Mouse (Mus musculus): Measurements from ENCODE around the gene Tgfa.

Gene Tgfa

GRCm38 (mm10) chr6:86277620-86278019 lies 82.6 kb downstream of the Tgfa start:
- in situ Hi-C loops (cut with MboI; ENCODE audit: unreplicated experiment in 2 of 2) = no loop called here

GRCm38 (mm10) chr6:86281573-86282210 lies 86.7 kb downstream of the Tgfa start:
- in situ Hi-C loops (cut with MboI; ENCODE audit: unreplicated experiment in 2 of 2) = no loop called here

- in situ Hi-C loops (cut with MboI; ENCODE audit: unreplicated experiment in 2 of 2) = no loop called here
Observed at GRCm38 (mm10) chr6:86293301-86293700, 98.3 kb downstream of the Tgfa start.

GRCm38 (mm10) chr6:86295451-86295850 lies 100.4 kb downstream of the Tgfa start:
- in situ Hi-C loops (cut with MboI; ENCODE audit: unreplicated experiment in 2 of 2) = no loop called here

- in situ Hi-C loops (cut with MboI; ENCODE audit: unreplicated experiment in 2 of 2) = no loop called here
Observed at GRCm38 (mm10) chr6:86296126-86296525, 101.1 kb downstream of the Tgfa start.

- in situ Hi-C loops (cut with MboI; ENCODE audit: unreplicated experiment in 2 of 2) = no loop called here
Observed at GRCm38 (mm10) chr6:86296938-86297337, 101.9 kb downstream of the Tgfa start.

GRCm38 (mm10) chr6:86298961-86299360 lies 103.9 kb downstream of the Tgfa start:
- in situ Hi-C loops (cut with MboI; ENCODE audit: unreplicated experiment in 2 of 2) = no loop called here

DNA sequence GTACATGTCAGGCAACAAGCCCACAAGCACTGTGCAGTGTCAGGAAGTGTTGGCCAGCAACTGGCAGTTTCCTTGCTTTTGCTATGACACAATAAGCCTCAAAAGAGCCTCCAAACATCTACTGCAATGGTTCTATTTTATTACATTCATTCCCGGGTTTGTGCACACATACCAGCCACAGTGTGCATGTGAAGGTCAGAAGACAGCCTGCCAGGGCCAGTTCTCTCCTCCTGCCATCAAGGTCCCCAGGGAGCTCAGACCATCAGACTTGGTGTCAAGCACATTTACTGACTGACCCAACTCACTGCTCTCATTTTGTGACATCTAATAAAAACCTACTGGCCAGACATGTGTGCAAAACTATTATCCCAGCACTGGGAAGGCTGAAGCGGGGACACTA lies 104.4 kb downstream of the Tgfa start:
- in situ Hi-C loops (cut with MboI; ENCODE audit: unreplicated experiment in 2 of 2) = no loop called here

DNA sequence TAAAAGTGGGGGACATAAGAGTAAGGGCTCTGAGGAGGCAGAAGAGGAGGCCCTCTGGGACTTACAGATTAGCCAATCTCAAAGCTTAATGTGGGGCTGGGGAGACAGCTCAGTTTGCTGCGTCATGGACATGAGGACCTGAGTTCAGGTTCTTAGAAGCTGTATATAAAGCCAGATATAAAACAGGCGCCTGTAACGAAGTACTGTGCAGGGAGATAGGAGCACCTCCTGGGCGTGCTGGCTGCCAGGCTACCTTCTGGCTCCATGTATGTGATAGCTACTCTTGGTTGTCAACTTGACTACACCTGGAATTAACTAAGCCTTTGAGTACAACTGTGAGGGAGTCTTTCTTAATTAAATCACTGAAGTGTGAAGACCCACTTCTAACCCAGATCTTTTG lies 110.7 kb downstream of the Tgfa start:
- in situ Hi-C loops (cut with MboI; ENCODE audit: unreplicated experiment in 2 of 2) = no loop called here

- in situ Hi-C loops (cut with MboI; ENCODE audit: unreplicated experiment in 2 of 2) = no loop called here
Observed at GRCm38 (mm10) chr6:86314011-86314410, 119.0 kb downstream of the Tgfa start.

GRCm38 (mm10) chr6:86317066-86317465 lies 122.0 kb downstream of the Tgfa start:
- in situ Hi-C loops (cut with MboI; ENCODE audit: unreplicated experiment in 2 of 2) = no loop called here

- in situ Hi-C loops (cut with MboI; ENCODE audit: unreplicated experiment in 2 of 2) = no loop called here
Observed at GRCm38 (mm10) chr6:86318855-86319254, 123.8 kb downstream of the Tgfa start.

GRCm38 (mm10) chr6:86322031-86322563 lies 127.1 kb downstream of the Tgfa start:
- in situ Hi-C loops (cut with MboI; ENCODE audit: unreplicated experiment in 2 of 2) = no loop called here

- in situ Hi-C loops (cut with MboI; ENCODE audit: unreplicated experiment in 2 of 2) = no loop called here
Observed at GRCm38 (mm10) chr6:86322991-86323390, 128.0 kb downstream of the Tgfa start.

DNA sequence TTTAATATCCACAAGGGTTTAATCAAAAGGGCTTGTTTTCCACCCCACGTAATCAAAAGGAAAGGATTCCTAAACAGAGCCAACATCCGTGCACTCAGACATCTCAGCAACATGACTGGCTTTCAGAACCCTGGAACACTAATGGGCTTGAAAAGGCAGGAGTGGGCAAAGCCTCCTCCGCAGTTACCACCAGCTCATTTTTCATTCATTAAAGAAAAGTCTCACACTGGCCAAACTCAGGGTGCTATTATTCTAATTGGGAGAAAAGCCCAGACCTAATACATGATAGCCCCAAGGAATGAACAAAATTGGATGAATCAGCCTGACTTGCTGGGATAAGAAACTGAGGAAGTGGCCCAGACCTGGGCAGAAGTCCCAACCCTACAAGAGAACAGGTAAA lies 129.4 kb downstream of the Tgfa start:
- in situ Hi-C loops (cut with MboI; ENCODE audit: unreplicated experiment in 2 of 2) = no loop called here

All from v-Abl transformed pro-B cells (cell line).